Mouse (Mus musculus): ENCODE data around the gene Ptges3. TPM values are rescaled to one million over a fixed set of nuclear protein-coding genes. Genes with fewer than 3 reads are reported as not detected.

Ptges3 gene
- total RNA-seq, 4 experiments from 2014 or later: 77.8 to 104 (median 91.6) TPM

DNA sequence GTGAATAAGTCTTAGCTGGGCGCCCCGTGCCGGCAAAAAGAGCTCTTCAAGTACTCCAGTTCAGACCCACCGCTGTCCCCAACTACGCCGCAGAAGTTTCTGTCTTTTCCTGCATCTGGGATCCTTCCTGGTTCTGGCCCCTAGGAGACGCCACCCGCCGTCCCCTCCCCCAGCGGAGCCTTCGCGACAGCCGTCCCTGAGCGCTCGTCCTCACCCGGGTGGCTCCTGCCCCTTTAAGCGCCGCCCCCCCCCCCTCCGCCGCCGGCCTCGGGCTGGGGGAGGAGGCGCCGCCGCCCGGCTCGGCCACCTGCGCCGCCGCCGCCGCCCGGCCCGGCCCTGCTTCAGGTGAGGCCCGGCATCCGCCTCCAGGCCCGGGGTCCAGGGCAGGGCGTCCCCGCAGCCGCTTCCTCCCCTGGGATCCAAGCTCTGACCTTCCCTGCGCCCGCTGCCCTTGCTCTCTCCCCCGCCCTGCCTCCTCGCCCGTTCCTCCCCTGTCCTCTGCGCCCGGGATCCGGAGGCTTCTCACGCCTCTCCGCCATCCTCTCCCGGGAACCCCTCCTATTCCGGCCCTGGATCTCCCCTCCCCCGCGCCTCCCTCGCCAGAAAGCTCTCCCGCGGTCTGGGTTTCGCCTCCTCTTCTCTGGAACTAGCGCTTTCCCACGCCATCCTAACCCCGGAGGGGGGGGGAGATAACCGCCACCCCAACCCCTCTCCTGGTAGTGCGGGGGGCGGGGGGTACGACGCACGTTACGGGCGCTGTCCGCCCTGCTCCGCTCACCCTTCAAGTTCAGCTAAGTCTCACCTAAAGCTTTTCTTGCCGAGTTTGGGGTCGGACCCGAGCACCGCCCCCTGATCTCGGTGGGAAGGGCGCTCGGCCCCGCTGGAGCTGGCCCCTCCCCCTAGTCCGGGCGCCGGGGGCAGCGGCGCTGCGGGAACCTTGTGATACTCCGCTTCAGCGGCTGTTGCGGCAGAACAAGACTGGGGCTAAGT is 34.0 kb downstream of the Ptges3 start:
- peak; percentile 81 for DNase-seq (ENCODE audit: low spot score)

DNA sequence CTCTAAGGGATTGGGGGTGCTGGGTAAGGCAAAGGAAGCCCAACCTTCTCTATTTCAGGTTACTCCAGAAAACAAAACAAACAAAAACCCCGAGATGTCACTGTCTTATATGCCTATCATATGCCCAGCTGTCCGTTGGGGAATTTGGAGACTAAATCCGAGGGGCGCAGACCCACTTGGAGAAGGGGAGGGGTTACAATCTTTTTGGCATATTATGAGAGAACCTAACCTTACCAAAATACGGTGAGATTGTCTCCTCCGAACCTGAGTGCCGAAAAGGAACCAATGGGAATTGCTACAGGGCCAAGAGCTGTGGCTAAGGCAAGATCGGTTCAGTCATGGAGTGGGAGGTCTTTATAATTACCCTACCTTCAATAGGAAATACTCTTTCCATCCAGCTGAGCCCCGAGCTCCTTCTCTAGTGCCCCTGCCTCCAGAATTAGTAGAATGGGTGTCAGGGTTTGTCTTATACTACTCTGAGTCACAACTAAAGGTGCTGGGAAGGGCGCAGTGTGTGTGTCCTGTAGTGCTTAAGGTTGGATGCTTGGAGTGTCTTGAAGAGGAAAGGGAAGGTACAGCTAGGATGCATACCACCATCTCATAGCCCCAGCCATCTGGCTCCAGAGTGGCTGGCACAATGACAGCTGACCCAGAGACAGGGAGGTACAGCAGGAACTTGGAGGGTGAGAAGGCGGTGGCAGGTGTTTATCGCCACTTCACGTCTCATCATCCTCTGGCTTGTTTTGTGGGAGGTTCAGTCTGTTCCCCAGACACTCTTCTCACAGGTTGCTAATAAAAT is 34.9 kb downstream of the Ptges3 start:
- no peak for DNase-seq (ENCODE audit: low spot score)

DNA sequence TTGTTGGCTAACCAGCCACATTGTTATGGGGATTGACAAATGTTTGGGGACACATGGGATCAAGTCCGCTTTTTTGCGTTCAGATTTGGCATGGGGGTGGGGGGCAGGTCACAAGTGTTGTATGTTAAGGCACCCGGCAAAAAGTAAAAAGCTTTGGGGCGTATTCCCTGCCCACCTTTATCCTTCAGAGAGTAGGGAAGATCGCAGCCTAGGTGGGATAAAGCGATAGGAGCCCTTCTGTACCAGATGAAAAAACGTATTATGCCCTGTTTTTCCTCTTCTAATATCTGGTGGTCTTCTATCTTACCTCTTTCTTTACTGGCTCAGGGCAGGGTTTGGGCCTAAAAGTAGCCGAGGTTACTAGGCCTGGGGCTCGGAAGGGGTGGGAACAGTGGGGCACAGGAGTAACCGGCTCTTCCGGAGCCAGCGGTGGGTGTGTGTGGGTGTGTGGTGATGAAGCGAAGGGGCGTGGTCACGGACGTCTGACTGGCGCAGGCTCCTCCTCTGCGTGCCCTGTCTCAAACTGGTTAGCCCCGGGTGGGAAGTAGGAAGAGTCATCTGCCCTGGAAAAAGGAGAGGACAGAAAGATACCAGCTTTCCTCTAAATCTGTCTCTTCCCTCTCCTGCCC is 35.7 kb downstream of the Ptges3 start:
- peak; percentile 85 for DNase-seq (ENCODE audit: low spot score)

DNA sequence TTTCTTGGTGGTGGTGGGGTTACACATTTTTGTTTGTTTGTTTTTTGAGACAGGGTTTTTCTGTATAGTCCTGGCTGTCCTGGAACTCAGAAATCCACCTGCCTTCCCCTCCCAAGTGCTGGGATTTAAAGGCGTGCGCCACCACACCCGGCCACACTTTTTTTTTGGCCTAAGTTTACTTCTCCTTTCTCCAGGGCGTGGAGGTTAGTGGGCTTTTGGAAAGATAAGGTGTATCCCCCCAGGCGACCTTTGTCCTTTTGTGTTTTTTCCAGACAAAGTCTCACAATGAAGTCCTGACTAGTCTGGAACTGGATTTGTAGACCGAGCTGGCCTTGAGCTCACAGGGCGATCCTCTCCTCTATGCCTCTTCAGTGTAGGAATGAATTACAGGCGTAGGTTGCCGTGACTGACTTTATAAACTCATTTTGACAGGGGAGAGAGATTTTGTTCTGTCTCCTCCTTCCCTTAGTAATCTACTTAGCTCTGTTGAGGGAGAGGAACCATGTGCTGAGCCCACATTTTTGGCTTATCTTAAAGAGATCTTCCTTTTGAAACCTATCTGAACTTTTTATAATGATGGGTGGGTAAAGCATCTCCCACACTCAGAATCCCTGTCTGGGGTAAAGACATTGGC is 36.4 kb downstream of the Ptges3 start:
- DNase-seq (ENCODE audit: low spot score): no peak

DNA sequence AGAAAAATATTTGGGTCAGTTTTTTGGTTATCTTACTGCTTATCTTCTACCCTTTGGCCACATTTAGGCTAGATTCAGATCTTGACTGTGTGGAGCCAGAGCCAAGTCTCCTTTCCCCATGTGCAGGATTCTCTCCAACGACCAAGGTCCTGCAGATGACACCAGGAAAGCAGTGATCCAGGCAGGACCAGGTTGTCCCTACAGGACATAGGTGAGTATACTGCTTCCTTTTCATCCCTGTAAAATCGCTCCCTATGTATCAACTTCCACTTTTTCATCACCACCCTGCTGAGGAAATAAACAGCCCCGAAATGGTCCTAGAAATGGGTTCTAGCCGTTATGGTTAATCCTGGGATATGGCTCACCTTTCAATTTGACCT is 37.5 kb downstream of the Ptges3 start:
- no peak for DNase-seq (ENCODE audit: low spot score)

DNA sequence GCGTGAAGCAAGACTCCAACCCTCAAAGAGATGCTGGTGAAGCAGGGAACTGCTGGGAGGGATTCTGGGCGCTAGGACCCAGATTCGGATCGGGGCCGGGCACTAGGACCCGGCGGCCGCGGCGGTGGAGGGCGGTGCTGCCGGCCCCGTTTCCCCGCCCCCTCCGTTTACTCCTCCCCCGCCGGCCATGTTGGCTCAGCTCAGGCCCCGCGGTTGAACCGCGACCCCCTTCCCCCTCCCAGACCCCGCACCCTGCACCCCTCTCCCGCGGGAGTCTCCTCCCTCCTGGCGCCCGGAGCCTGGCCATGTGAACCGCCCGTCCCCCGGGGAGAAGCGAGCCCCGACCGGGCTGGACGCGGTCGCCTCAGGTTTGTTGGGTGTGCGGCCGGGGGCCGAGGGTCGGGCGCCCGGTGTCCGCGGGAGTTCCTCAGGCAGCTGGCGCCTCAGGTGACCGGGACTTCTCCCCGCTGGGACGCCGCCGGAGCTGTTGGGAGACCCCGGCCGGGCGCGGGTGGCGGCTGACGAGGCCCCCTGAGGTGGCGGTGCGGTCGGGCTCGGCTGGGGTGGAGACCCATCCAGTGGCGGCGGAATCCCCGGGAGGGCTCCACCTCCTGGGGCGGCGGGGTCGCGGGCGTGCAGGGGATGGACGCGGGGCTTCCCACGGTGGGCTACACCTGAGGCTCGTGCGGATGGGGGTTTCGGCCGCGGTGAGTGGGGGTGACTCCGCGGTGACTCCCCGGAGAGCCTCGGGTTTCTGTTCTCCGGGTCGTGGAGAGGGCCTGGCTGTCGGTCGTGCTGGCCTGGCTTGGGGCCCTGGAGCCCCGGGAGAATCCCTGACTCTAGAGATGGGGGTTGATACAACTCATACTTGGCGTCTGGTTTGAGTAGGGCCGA is 38.2 kb downstream of the Ptges3 start:
- peak; percentile 67 for DNase-seq (ENCODE audit: low spot score)

DNA sequence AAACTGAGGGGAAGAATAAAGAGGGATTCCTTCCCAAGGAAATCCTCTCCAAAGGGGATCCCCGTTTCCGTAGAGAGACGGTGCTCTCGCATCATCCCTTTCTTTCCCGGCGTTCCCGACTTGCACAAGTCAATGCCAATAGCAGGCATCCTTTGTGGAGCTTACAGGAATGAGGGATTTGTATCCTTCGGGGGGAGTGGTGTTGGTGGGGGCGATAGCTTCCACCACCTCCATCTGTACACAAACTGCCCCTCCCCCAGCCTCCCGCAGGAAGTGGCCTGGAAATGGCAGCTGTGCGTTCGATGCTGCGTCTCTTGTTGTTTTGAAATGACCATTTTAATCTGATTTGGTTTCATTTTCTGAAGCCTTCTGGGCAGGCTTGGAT is 38.8 kb downstream of the Ptges3 start:
- peak; percentile 51 for DNase-seq (ENCODE audit: low spot score)

DNA sequence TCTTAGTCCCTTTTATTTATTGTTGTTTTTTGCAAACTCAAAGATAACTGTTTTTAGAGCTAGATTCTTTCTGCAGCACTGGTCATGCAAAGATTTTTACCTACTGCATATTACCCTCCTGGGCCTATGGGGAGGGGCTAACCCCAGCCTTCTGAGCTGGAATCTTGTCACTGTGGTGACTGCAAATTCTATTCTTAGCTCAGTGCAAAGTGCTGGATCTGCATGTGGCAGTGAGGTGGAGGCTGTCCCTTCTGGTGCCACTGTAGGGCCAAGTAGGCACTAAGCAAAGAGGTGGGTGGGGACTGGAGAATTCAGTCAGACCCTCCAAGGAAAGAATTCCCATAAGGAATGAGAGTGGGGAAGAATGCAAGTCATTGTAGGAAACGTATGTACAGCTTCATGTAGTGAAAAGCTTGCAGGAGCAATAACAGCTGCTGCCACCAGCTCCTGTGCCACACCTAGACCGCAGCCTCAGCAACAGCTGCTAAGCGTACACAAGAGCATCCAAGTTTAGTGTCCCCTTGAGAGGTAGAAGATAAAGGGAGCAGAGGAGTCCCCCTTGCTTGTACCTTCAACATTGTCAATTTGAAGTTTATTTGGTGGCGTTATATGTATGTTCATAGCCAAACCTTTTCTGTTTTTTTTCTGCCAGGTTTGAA is 51.5 kb downstream of the Ptges3 start:
- DNase-seq (ENCODE audit: low spot score): no peak

DNA sequence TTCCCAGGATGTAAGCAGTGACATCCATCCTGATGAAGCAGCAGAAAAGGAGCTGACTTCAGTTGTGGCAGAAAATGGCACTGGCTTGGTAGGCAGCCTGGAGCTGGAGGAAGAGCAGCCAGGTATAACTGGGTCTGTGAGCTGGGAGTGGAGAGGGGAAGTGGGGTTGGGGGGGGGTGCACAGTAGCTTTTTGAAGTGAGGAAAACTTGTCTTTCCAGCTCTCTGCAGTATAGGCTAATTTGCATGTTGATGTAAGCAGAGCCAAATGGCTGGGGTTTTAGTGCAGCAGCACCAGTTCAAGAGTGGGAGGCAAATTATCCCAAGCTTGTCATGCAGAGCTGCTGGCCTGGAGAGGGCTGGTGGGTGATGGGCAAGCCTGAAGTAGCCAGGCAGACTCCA is 52.5 kb downstream of the Ptges3 start:
- DNase-seq (ENCODE audit: low spot score): no peak

DNA sequence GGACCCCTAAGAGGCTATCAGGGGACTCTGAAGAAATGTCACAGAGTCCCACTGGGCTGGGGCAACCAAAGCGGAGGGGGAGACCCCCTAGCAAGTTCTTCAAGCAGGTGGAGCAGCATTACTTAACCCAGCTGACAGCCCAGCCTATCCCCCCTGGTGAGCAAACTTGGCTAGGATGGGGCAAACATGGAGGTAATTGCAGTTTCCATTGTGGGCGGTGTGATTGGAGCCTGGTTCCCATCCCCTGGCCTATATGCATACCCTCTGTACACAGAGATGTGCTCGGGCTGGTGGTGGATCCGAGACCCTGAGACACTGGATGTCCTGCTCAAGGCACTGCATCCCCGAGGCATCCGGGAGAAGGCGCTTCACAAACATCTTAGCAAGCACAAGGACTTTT is 65.1 kb downstream of the Ptges3 start:
- DNase-seq (ENCODE audit: low spot score): no peak

DNA sequence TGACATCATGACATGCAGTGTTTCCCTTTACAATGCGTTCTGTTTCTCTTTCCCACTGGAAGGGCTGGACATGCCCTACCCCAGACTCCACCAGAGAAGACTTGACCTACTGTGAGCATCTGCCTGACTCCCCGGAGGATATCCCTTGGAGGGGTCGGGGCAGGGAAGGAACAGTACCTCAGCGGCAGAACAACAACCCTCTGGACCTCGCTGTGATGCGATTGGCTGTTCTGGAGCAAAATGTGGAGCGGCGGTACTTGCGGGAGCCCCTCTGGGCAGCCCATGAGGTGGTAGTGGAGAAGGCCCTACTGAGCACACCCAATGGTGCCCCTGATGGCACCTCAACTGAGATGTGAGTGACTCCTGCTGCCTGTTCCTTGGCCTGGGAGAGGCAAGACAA is 66.1 kb downstream of the Ptges3 start:
- DNase-seq (ENCODE audit: low spot score): no peak

DNA sequence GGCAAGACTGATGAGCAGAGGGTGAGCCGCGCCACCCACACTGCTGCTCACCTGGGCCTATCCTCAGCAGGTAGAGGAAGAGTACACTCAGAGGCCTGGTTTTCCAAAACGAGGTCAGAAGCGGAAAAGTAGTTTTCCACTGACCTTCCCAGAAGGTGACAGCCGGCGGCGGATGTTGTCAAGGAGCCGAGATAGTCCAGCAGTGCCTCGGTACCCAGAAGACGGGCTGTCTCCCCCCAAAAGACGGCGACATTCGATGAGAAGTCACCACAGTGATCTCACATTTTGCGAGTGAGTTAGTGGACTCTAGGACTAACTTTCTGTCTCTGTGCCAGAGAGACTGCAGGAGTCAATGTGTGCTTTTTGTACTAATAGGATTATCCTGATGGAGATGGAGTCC is 67.2 kb downstream of the Ptges3 start:
- DNase-seq (ENCODE audit: low spot score): no peak

Small RNA genes within 50 kb of the gene (microRNA-seq; reads per million reads assigned to microRNA genes)
- 5.3 reads per million, percentile 12 among the genes with 10 or more reads in this experiment for gene Mir677

Other genes with a start within 250 kb of the Ptges3 start
- gene Rdh19, start 209.0 kb upstream of the Ptges3 start, total RNA-seq (2022): not detected
- not detected for gene Rdh16f2, start 192.5 kb upstream of the Ptges3 start, total RNA-seq (2022)
- gene Rdh7, start 170.1 kb upstream of the Ptges3 start, total RNA-seq (2022): under 1 TPM in 1 of 4 experiments, not detected in 3; 0.19 TPM
- not detected for gene Sdr9c7, start 160.4 kb upstream of the Ptges3 start, total RNA-seq (2022)
- not detected for gene Hsd17b6, start 51.3 kb upstream of the Ptges3 start, total RNA-seq (2022)
- gene Prim1, start 43.8 kb upstream of the Ptges3 start, total RNA-seq (2022): 1 to 10 TPM; 1.5 to 2.2 (median 1.7) TPM
- 100 to 1,000 TPM; 503 to 580 (median 537) TPM for gene Naca, start 23.4 kb upstream of the Ptges3 start, total RNA-seq (2022)
- gene Atp5b, start 24.3 kb downstream of the Ptges3 start, total RNA-seq (2022): 1,000 to 10,000 TPM; 7,887 to 9,725 (median 8,934) TPM
- gene Baz2a, start 32.6 kb downstream of the Ptges3 start, total RNA-seq (2022): 10 to 100 TPM; 21.3 to 22.8 (median 22.1) TPM
- 100 to 1,000 TPM in 3 of 4 experiments, 10 to 100 TPM in 1; 90.8 to 107 (median 104) TPM for gene Rbms2, start 121.3 kb downstream of the Ptges3 start, total RNA-seq (2022)
- under 1 TPM; 0.38 to 0.60 (median 0.47) TPM for gene Gls2, start 135.5 kb downstream of the Ptges3 start, total RNA-seq (2022)
- 10 to 100 TPM; 35.8 to 38.4 (median 37.6) TPM for gene Spryd4, start 152.9 kb downstream of the Ptges3 start, total RNA-seq (2022)
- not detected for gene Mip, start 166.9 kb downstream of the Ptges3 start, total RNA-seq (2022)
- gene Timeless, start 173.1 kb downstream of the Ptges3 start, total RNA-seq (2022): 1 to 10 TPM; 6.0 to 8.5 (median 7.7) TPM
- gene Apon, start 195.1 kb downstream of the Ptges3 start, total RNA-seq (2022): not detected
- not detected for gene Apof, start 209.7 kb downstream of the Ptges3 start, total RNA-seq (2022)
- gene Stat2, start 211.6 kb downstream of the Ptges3 start, total RNA-seq (2022): 1 to 10 TPM; 7.1 to 9.5 (median 8.6) TPM
- gene Il23a, start 239.8 kb downstream of the Ptges3 start, total RNA-seq (2022): under 1 TPM in 1 of 4 experiments, not detected in 3; 0.38 TPM
- gene Pan2, start 244.4 kb downstream of the Ptges3 start, total RNA-seq (2022): 1 to 10 TPM; 6.1 to 7.1 (median 6.5) TPM

Measured in heart, adult 8-10 months (tissue).